Mouse (Mus musculus) adrenal gland, postnatal 36 days (tissue): ENCODE results near the gene Zfp61. TPM values are rescaled to one million over a fixed set of nuclear protein-coding genes. Genes with fewer than 3 reads are reported as not detected.

Experiments
- DNase-seq, 2 experiments: peaks; one replicate each; pipeline ENCODE4 v3.0.0; 2021; ENCODE audit warnings: mixed read lengths in 1 of 2
- long read RNA-seq, 2 experiments: library from polyadenylated mRNA; stranded (forward); transcript quantifications; one replicate each; pipeline ENCODE4 v2.0.0; 2021; ENCODE audit warnings: borderline sequencing depth in 2 of 2
- total RNA-seq, 2 experiments: library from RNA; stranded (reverse); gene quantifications; 2 replicates each; pipeline ENCODE4 v1.2.3; 2021

Gene Zfp61
- total RNA-seq = 10 to 100 TPM in 1 of 2 experiments, 1 to 10 TPM in 1; 8.8 to 10.3 TPM
- long read RNA-seq, experiment 1, transcript Zfp61-201 (7 exons, 2,480 nt) = major isoform, 10 of 16 reads
- long read RNA-seq, experiment 1, partial matches to known transcripts = 2 of 16 reads
- long read RNA-seq, experiment 1, other reads (novel, unspliced or antisense) = 4 of 16 reads
- long read RNA-seq, experiment 2, partial matches to known transcripts = 0 of 5 reads
- long read RNA-seq, experiment 2, other reads (novel, unspliced or antisense) = 1 of 5 reads

DNA sequence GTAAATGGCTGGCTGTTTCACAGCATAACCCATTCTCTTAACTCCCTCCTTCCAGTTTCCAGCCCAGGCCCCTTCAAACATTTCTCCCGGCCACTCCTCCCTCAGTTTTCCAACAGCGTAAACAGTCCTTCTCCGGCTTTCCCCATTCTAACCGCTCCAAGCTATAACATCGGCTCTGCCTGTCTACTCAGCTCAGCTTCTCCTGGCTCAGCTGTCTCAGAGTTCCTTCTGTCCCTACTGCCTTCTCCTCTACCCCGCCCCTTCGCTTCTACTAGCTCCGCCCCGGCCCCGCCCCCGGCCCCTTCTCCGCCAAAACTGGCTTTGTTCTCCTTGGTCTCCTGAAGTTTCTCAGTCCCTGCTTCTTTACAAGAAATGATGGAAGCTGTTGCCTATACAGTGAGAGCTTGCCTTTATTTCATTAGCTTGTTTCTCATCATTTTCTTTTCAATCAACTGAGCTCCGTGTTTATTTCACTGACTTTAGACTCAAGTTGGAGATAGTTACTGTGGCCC lies at the start of gene Zfp61:
Zfp61 (minus strand) TSS at position 462 of the 512 bp plus-strand sequence.
- peak; percentile 32 to 72 for DNase-seq

- DNase-seq = no peak
Observed at GRCm38 (mm10) chr7:24348896-24349295, 47.9 kb upstream of the Zfp61 start, which contains the start of gene Lypd5. Gene Lypd5 (plus strand): TSS chr7:24349196.

DNA sequence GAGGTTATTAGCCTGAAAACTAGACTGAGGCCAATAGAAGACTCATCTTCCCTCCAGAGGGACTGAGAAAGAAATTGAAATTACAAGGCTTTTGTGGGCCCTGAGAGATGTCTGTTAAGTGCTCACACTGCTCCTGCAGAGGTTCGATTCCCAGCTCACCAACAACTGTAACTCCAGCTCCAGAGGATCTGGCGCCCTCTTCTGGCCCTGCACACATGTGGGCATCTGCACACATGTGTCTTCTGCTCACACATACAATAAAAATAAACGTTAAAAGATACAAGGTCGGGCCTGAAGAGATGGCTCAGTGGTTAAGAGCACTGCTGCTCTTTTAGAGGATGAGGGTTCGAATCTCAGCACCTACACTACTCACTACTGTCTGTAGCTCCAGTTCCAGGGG lies 45.4 kb upstream of the Zfp61 start:
- no peak for DNase-seq

- DNase-seq = no peak
Observed at GRCm38 (mm10) chr7:24343701-24344272, 42.8 kb upstream of the Zfp61 start.

GRCm38 (mm10) chr7:24338241-24338640 lies 37.2 kb upstream of the Zfp61 start:
- DNase-seq = no peak

- peak; percentile 72 to 78 for DNase-seq
Observed at GRCm38 (mm10) chr7:24335699-24336309, 34.8 kb upstream of the Zfp61 start.

- DNase-seq = peak in 1 of 2 experiments; percentile 15
Observed at GRCm38 (mm10) chr7:24333304-24333986, 32.4 kb upstream of the Zfp61 start, which contains the start of gene Tescl. Gene Tescl (minus strand): TSS chr7:24333936.

DNA sequence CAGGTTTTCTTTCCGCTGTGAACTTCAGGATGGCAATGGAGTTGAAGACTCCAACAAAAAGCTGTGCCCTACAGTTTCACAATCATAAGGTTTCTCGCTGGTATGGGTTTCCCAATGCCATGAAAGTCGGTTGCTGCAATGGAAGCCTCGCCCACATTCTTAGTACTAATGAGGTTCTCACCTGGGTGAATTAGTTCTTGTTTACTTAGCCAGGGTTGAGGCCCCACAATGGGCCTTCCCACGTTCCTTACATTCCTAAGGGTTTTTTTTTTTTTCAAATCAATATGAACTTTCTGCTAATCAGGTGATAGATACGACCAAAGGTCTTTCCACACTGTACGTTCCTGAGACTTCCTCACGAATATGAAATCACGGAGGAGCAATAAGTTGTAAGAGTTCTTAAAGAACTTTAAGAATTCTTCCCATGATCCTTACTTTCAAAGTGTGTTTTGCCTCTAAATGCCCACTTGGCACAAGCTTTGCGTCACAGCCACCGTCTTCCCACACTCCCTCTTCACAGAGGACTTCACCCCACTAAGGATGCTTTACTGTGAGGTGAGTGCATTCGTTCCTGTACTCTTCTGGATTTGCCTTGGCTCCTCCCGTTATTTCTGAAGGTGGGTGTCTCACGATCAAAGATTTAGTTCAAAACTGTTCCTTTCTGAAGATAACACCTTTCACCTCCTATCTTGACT lies 26.4 kb upstream of the Zfp61 start:
- DNase-seq = no peak

- DNase-seq = no peak
Observed at GRCm38 (mm10) chr7:24326273-24327135, 25.5 kb upstream of the Zfp61 start.

DNA sequence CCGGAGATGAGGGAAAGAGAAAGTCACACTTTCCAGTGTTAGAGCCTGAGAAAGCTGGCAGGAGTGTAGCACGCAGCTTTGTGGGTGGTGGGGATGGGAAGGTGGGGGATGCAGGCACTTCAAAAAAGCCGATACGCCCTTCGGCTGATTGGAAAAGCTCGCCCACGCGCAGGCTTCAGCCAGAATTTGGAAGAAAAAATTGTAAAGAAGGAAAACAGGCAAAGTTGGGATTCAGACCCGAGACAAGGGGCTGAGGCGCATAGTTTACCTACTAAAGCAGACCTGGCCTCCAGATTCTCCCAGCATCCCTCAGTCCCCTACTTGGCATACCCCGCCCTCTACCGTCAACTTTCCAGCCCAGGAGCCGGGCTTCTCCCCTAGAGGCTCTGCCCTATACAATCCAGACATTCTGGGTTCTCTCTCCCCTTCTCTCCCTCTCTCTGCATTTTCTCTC lies 24.7 kb upstream of the Zfp61 start:
- DNase-seq = no peak

DNA sequence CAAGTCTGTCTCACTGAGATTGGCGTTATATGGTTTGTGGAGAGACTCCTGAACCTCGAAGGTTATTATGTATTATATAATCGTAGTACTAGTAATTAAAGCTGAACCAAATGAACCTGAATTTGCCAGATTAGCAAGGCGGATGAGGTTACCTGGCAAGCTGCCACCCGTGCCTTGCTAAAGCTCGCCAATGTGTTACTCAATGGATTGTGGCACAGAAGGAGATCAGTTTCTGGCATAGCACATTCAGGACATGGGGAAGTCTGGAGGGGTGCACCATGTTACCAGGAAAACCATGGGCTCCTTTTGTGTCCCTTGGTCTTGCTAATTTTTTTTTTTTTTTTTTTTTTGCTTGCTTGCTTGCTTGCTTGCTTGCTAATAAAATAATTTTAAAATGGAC lies 24.2 kb upstream of the Zfp61 start:
- DNase-seq = peak; percentile 25 to 33

DNA sequence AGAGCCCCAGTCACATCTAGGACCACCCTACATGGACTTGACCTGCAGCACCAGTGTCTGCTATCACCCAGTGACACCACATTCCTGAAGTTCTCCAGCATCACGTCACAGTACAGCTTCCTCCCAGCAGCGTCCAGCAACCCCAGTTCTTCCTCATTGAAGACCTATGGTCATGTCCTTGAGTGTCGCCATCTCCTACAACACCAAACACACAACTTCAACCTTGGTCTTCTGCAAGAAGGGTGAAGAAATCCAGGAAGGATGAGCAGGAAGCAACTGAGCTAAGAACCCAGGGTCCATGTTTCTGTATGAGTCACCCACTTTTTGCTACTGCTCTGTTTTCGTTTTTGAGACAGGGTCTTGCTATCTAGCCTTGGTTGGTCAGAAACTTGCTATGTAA lies 21.6 kb upstream of the Zfp61 start:
- no peak for DNase-seq

GRCm38 (mm10) chr7:24318942-24319341 lies 17.9 kb upstream of the Zfp61 start:
- no peak for DNase-seq

DNA sequence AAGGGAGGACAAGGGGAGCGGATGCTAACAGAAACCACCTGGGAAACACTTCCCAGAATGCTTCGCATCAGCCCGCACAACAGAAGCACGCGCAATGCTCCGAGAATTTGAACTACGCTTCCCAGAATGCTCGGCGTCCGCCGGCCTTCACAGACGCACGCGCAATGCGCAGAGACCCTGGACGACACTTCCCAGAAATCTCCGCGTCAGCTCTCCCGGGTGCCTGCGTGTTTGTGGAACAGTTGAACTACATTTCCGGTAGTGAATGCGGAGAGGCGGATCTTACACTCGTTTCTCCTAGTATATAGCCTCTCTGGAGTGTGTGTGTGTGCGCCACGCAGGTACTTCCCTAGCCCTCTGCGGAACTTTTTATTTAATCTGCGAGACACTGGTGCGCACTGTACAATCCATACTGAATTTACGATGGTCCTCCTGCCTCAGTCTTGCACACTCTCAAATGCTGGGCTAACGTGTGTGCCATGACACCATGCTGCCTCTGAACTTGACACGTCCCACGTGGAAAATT lies 15.6 kb upstream of the Zfp61 start, which contains the start of gene Zfp94:
Zfp94 (minus strand) TSS at position 100 of the 526 bp plus-strand sequence.
- peak; percentile 96 to 97 for DNase-seq

GRCm38 (mm10) chr7:24315726-24316566 lies 14.9 kb upstream of the Zfp61 start:
- no peak for DNase-seq

DNA sequence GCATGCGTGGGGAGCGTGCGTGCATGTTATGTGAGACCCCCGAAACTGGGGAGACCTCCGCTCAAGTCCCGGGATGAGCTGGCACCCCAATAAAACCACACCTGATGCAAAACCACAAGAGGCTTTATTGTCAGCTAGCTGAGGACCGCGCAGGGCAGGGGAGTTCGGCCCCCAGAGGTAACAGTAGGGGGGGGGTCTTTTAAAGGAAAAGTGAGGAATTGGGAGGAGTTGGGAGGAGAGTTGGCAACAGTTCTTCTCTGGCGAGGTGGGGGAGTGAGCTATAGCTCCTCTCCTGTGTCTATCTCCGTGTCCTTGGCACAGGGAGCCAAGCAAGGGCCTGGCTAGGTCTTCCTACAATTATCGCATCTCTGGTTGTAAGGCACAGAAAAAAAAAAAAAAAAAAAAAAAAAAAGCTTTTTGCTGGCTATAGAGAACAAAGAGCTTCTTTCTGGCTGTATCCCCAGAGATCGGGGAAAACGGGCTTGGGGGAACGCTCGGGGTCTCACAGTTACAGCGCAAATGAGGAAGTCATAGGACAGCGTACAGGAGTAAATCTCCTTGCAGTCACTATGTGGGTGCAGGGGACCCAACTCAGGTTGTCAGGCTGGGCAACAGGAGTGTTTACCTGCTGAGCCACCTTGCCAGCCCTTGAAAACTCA lies 1.1 kb downstream of the Zfp61 start:
- DNase-seq = peak in 1 of 2 experiments; percentile 20

DNA sequence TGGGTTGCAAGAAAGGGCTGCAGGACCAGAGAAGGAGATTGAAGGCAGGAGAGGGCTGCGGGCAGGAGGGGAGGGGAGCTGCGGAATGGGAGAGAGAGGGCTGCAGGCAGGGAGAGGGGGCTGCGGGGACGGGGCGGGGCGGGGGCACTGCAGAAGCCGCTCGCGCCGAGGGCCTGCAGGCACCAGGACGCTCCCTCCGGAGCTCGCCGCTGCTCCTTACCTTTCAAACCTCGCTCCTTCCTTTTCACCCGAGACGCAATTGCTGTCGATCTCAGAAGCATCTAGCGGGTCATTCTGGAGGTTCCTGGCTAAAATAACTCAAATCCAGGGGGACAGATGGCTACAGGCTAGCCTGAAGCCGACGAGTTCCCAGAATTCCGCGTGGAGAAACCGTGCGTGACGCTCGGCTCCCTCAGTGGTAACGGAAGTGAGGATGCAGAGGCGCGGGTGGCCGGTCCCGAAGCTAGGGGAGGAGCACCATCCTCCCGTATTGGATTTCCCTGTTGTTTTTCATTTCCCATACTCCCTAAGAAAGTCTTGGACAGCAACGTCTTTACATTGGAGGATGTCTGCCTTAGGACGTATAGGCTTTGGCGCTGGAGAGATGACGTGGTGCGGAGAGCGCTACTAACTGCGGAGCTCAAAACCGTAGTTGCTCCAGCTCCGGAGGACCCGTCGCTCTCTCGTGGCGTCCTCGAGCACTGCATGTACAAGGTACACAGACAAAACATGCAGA lies 1.9 kb downstream of the Zfp61 start:
- DNase-seq = peak; percentile 73 to 78

DNA sequence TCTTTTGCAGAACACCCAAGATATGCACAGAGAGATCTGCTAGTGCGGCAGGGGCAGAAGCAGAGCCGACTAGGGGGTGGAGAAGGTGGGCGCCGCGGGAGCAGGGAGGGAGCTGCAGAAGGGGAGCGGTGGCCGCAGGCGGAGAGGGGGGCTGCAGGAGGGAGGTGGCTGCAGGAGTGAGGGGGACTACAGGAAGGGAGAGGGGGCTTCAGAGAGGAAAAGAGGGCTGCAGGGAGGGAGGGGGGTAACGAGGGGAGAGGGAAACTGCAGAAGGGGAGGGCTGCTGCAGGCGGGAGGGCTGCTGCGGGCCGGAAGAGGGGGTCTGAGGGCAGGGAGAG lies 2.4 kb downstream of the Zfp61 start:
- peak in 1 of 2 experiments; percentile 18 for DNase-seq
